Mouse (Mus musculus) spleen, postnatal 36 days (tissue): ENCODE data around the gene Kirrel3.

Experiments used
- DNase-seq, 2 experiments: peaks; one replicate each; pipeline ENCODE4 v3.0.0; 2022; ENCODE audit warnings: low spot score in 2 of 2, mixed read lengths in 1 of 2

Kirrel3 gene

GRCm38 (mm10) chr9:34945301-34945700 is 459.6 kb downstream of the Kirrel3 start:
- DNase-seq, result no peak

- DNase-seq, result no peak
These were observed 461.6 kb downstream of the Kirrel3 start for GRCm38 (mm10) chr9:34947258-34947657.

GRCm38 (mm10) chr9:34947717-34948116 is 462.0 kb downstream of the Kirrel3 start:
- DNase-seq, result no peak

GRCm38 (mm10) chr9:34953420-34953819 is 467.7 kb downstream of the Kirrel3 start:
- no peak for DNase-seq

GRCm38 (mm10) chr9:34954212-34954611 is 468.5 kb downstream of the Kirrel3 start:
- DNase-seq, result no peak

- DNase-seq, result no peak
These were observed 470.8 kb downstream of the Kirrel3 start for GRCm38 (mm10) chr9:34956512-34956911.

GRCm38 (mm10) chr9:34957691-34958090 is 472.0 kb downstream of the Kirrel3 start:
- no peak for DNase-seq

- DNase-seq, result no peak
These were observed 472.6 kb downstream of the Kirrel3 start for GRCm38 (mm10) chr9:34958183-34958830.

GRCm38 (mm10) chr9:34960736-34961135 is 475.0 kb downstream of the Kirrel3 start:
- DNase-seq, result no peak

GRCm38 (mm10) chr9:34961171-34961570 is 475.5 kb downstream of the Kirrel3 start:
- no peak for DNase-seq

- DNase-seq, result no peak
These were observed 476.6 kb downstream of the Kirrel3 start for GRCm38 (mm10) chr9:34962251-34962650.

- DNase-seq, result no peak
These were observed 477.9 kb downstream of the Kirrel3 start for GRCm38 (mm10) chr9:34963593-34963992.

- no peak for DNase-seq
These were observed 478.7 kb downstream of the Kirrel3 start for GRCm38 (mm10) chr9:34964172-34965040.

GRCm38 (mm10) chr9:34965041-34965415 is 479.3 kb downstream of the Kirrel3 start:
- no peak for DNase-seq

GRCm38 (mm10) chr9:34967772-34968171 is 482.1 kb downstream of the Kirrel3 start:
- DNase-seq, result no peak

GRCm38 (mm10) chr9:34969881-34970490 is 484.3 kb downstream of the Kirrel3 start:
- DNase-seq, result no peak

GRCm38 (mm10) chr9:34974326-34974725 is 488.6 kb downstream of the Kirrel3 start:
- no peak for DNase-seq

- DNase-seq, result no peak
These were observed 489.6 kb downstream of the Kirrel3 start for GRCm38 (mm10) chr9:34975245-34975644.

- DNase-seq, result no peak
These were observed 491.1 kb downstream of the Kirrel3 start for GRCm38 (mm10) chr9:34976596-34977462.

- DNase-seq, result no peak
These were observed 492.0 kb downstream of the Kirrel3 start for GRCm38 (mm10) chr9:34977700-34978099.

GRCm38 (mm10) chr9:34978229-34978628 is 492.5 kb downstream of the Kirrel3 start:
- no peak for DNase-seq
